Mouse (Mus musculus) erythroblast, embryonic 14.5 days (primary cell): ENCODE data around the gene Lrba.

Experiments used
- GATA1 ChIP-seq: IDR thresholded peaks from 2 replicates; pipeline ENCODE4 v1.6.1; 2012; ENCODE audit warnings: low read length, inconsistent platforms, mixed read lengths
- TAL1 ChIP-seq: IDR thresholded peaks from 3 replicates; pipeline ENCODE4 v1.6.1; 2012; ENCODE audit warnings: low read length, inconsistent platforms, mixed read lengths

GRCm38 (mm10) chr3:86605775-86606174, 381.3 kb downstream of the Lrba start:
- TF ChIP-seq TAL1 (no peak), GATA1 (no peak)
